Mouse (Mus musculus): Measurements from ENCODE around the gene Prkra. TPM values are rescaled to one million over a fixed set of nuclear protein-coding genes. Genes with fewer than 3 reads are reported as not detected.

Prkra gene
- total and polyA plus RNA-seq, 2 experiments from 2014 or later: 82.9 to 105 TPM

GRCm38 (mm10) chr2:76658551-76658950, 10.7 kb upstream of the Prkra start:
- 76% methylated on average over 13 of the region's 13 CpGs for WGBS
- H3K9me3 ChIP-seq (ENCODE audit: low read length): no peaks in the 10 kb centered on the region
- no peaks in the 10 kb centered on the region for H3K4me1 ChIP-seq (ENCODE audit: insufficient read depth, low read length)
- H3K4me3 ChIP-seq (ENCODE audit: low read length): no peak overlapping the region
- no peak for ATAC-seq
- TF ChIP-seq CTCF (IDR thresholded peaks at IDR 0.05; ENCODE audit: low read depth): no peak
- DNase-seq (ENCODE audit: low spot score): no peak
- H3K27me3 ChIP-seq (ENCODE audit: insufficient read depth, low read length): no peaks in the 10 kb centered on the region
- H3K27ac ChIP-seq: no peak overlapping the region
- no peak overlapping the region for H3K4me2 ChIP-seq (ENCODE audit: low read depth, low read length)
- no peak overlapping the region for H3K9ac ChIP-seq (replicated peaks; ENCODE audit: low read length)
- H3K36me3 ChIP-seq (ENCODE audit: insufficient read depth, low read length): no peaks in the 10 kb centered on the region

DNA sequence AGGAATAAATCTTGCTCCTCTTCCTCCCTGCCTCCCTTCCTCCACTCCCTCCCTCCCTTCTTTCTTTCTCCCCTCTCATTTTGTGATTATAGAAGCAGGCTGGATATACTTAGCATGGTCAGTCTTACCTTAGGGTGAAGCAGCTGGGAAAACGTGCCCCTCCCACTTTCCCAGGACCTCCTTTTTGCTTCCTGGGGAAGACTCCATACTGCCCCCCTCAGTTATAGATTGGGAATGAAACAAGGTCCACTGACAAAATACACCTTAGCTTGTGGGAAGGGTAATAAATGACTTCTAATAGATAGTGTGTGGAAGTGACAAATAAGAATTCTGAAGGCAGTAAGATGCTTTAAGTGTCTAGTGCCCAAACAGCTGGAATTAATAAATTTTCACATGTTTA, 8.2 kb upstream of the Prkra start:
- no peaks in the 10 kb centered on the region for H3K27me3 ChIP-seq (ENCODE audit: insufficient read depth, low read length)
- TF ChIP-seq CTCF (IDR thresholded peaks at IDR 0.05; ENCODE audit: low read depth): peak; percentile 31; the same call in 1 of the 2 replicates
- DNase-seq (ENCODE audit: low spot score) (no peak), ATAC-seq (0 out of 2 replicates have a peak, but pooled peaks have one; percentile 34)
- H3K9ac ChIP-seq (replicated peaks; ENCODE audit: low read length): no peak overlapping the region
- no peaks in the 10 kb centered on the region for H3K4me1 ChIP-seq (ENCODE audit: insufficient read depth, low read length)
- H3K27ac ChIP-seq: no peak overlapping the region
- H3K4me3 ChIP-seq (ENCODE audit: low read length): no peak overlapping the region
- no peak overlapping the region for H3K4me2 ChIP-seq (ENCODE audit: low read depth, low read length)
- H3K9me3 ChIP-seq (ENCODE audit: low read length): no peaks in the 10 kb centered on the region
- H3K36me3 ChIP-seq (ENCODE audit: insufficient read depth, low read length): no peaks in the 10 kb centered on the region
- 6% methylated on average over 1 of the region's 1 CpGs for WGBS

DNA sequence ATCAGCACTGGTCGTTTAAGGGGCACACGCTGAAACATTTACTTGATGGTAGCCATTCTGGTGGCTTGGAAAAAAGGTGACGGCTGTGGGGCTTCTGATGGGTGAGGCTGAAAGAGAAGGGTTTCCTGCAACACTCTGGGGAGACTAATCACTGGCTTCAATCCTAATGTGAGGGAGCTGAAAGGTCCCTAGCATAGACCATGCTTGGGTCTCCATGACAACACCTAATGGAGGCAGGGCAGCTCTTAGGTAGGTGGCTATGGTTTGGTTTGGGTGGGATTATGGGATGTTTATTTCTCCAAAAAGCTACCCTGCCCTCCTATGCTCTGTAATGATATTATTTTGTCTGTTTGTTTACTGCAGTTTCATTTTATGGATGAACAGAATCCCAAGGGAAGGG, 7.6 kb upstream of the Prkra start:
- Histone ChIP-seq H3K27me3 (ENCODE audit: insufficient read depth, low read length) (no peaks in the 10 kb centered on the region), H3K4me2 (ENCODE audit: low read depth, low read length) (no peak overlapping the region), H3K9me3 (ENCODE audit: low read length) (no peaks in the 10 kb centered on the region), H3K27ac (no peak overlapping the region), H3K4me3 (ENCODE audit: low read length) (no peak overlapping the region), H3K9ac (replicated peaks; ENCODE audit: low read length) (no peak overlapping the region), H3K4me1 (ENCODE audit: insufficient read depth, low read length) (no peaks in the 10 kb centered on the region), H3K36me3 (ENCODE audit: insufficient read depth, low read length) (no peaks in the 10 kb centered on the region)
- ATAC-seq (peak; percentile 34; the same call in 1 of the 2 replicates), DNase-seq (ENCODE audit: low spot score) (no peak)
- TF ChIP-seq CTCF (IDR thresholded peaks at IDR 0.05; ENCODE audit: low read depth): no peak
- 73% methylated on average over 3 of the region's 3 CpGs for WGBS

DNA sequence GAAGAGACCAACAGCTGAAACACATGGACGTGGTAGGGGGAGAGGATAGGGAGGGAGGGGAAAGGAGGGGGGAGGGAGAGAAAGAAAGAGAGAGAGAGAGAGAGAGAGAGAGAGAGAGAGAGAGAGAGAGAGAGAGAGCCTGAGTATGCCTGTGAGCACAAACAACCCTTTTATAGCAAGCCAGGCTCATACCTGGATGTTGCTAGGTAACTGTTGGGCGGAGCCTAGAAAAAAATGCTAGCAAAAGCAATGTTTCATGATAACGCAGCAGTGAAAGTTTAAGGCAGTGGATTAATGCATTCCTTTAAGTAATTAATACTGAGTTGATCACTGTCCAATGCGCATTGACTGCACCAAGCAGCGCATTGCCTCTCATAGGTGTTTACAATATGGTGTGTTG, 6.8 kb upstream of the Prkra start:
- WGBS: 74% methylated on average over 5 of the region's 5 CpGs
- no peak for TF ChIP-seq CTCF (IDR thresholded peaks at IDR 0.05; ENCODE audit: low read depth)

DNA sequence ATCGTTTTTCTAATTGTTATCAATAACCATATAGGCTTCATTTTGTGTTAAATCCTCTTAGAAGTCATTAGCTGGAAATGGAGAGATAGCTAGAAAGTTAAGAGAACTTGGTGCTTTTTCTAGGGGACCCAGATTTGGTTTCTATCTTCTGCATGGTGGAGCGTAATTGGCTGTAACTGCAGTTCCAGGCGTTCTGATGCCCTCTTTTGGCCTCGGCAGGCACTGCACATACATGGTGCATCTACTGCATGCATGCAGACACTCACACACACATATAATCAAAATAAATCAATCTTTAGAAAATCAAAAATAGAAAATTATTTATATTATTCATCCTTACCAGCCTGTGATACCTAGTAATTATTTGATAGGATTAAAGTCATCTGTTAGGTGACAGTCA, 5.3 kb upstream of the Prkra start:
- Histone ChIP-seq H3K27me3 (ENCODE audit: insufficient read depth, low read length) (no peaks in the 10 kb centered on the region), H3K27ac (no peak overlapping the region), H3K4me1 (ENCODE audit: insufficient read depth, low read length) (peaks cover 6% of the 10 kb centered on the region; the same call in 1 of the 2 replicates), H3K36me3 (ENCODE audit: insufficient read depth, low read length) (no peaks in the 10 kb centered on the region), H3K9ac (replicated peaks; ENCODE audit: low read length) (no peak overlapping the region), H3K4me2 (ENCODE audit: low read depth, low read length) (no peak overlapping the region), H3K9me3 (ENCODE audit: low read length) (no peaks in the 10 kb centered on the region), H3K4me3 (ENCODE audit: low read length) (no peak overlapping the region)
- TF ChIP-seq CTCF (IDR thresholded peaks at IDR 0.05; ENCODE audit: low read depth): 0 out of 2 replicates have a peak, but pooled peaks have one; percentile 10
- no peak for DNase-seq (ENCODE audit: low spot score)
- WGBS: 93% methylated on average over 4 of the region's 4 CpGs
- ATAC-seq: no peak

More for the DNA sequence above, 6.8 kb upstream of the Prkra start:
- H3K4me3 ChIP-seq (ENCODE audit: low read length): no peak overlapping the region
- no peak overlapping the region for H3K9ac ChIP-seq (replicated peaks; ENCODE audit: low read length)
- no peak overlapping the region for H3K27ac ChIP-seq
- no peaks in the 10 kb centered on the region for H3K27me3 ChIP-seq (ENCODE audit: insufficient read depth, low read length)
- ATAC-seq (no peak), DNase-seq (ENCODE audit: low spot score) (no peak)
- no peak overlapping the region for H3K4me2 ChIP-seq (ENCODE audit: low read depth, low read length)
- H3K36me3 ChIP-seq (ENCODE audit: insufficient read depth, low read length): no peaks in the 10 kb centered on the region
- H3K4me1 ChIP-seq (ENCODE audit: insufficient read depth, low read length): no peaks in the 10 kb centered on the region
- H3K9me3 ChIP-seq (ENCODE audit: low read length): no peaks in the 10 kb centered on the region

DNA sequence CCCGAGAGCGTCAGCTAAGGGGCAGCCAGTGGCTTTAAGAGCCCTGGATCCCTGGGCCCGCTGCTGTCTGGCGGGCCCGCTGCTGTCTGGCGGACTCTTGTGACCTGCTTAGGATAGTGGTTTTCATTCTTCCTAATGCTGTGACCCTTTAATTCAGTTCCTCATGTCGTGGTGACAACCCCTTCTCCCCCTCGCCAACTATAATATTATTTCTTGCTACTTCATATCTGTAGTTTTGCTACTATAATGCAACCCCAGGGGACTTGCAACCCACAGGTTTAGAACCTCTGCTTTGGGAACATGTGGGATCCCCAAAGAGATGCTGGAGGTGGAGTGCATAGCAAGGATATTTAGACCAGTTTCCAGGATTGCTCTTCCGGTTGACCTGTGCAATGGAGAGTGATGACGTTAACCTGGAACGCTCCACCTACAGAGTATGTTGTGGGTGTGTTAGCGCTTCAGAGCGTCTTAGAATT, 889 bp upstream of the Prkra start:
- WGBS: 32% methylated on average over 13 of the region's 13 CpGs
- H3K4me2 ChIP-seq (ENCODE audit: low read depth, low read length): peak overlapping the region; percentile 67
- no peak for TF ChIP-seq CTCF (IDR thresholded peaks at IDR 0.05; ENCODE audit: low read depth)
- no peaks in the 10 kb centered on the region for H3K9me3 ChIP-seq (ENCODE audit: low read length)
- no peaks in the 10 kb centered on the region for H3K27me3 ChIP-seq (ENCODE audit: insufficient read depth, low read length)
- DNase-seq (ENCODE audit: low spot score) (peak; percentile 39), ATAC-seq (peak; percentile 27)
- H3K27ac ChIP-seq: peak overlapping the region; percentile 92
- H3K36me3 ChIP-seq (ENCODE audit: insufficient read depth, low read length): no peaks in the 10 kb centered on the region
- H3K9ac ChIP-seq (replicated peaks; ENCODE audit: low read length): peak overlapping the region; percentile 83
- peaks cover 14% of the 10 kb centered on the region for H3K4me1 ChIP-seq (ENCODE audit: insufficient read depth, low read length)
- H3K4me3 ChIP-seq (ENCODE audit: low read length): peak overlapping the region; percentile 77

DNA sequence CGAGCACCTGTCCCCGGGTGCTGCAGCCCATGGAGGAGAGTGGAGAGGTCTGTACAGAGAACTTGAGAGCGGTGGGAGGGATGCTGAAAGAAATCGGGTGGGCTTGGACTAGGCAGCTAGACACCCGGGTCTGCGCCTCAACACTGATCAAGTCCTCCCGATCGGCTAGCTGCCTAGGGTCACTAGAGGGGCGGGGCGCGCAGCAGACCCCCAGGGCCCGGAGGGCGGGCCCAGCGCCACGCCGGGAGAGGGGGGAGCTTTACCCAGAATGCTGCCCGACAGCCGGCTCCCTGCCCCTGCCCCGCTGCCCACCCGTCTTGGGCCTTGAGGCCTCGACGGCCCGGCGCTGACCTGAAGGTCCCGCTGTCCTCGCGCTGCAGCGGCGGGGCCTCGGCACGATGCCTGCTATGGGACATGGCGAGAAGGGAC, 360 bp downstream of the Prkra start:
- peaks cover 14% of the 10 kb centered on the region for H3K4me1 ChIP-seq (ENCODE audit: insufficient read depth, low read length)
- peak overlapping the region; percentile 83 for H3K9ac ChIP-seq (replicated peaks; ENCODE audit: low read length)
- ATAC-seq (peak; percentile 62), DNase-seq (ENCODE audit: low spot score) (peak; percentile 72)
- WGBS: under 1% methylated on average over 31 of the region's 32 CpGs
- no peaks in the 10 kb centered on the region for H3K9me3 ChIP-seq (ENCODE audit: low read length)
- H3K27me3 ChIP-seq (ENCODE audit: insufficient read depth, low read length): no peaks in the 10 kb centered on the region
- H3K4me3 ChIP-seq (ENCODE audit: low read length): peak overlapping the region; percentile 77
- TF ChIP-seq CTCF (IDR thresholded peaks at IDR 0.05; ENCODE audit: low read depth): no peak
- H3K4me2 ChIP-seq (ENCODE audit: low read depth, low read length): peak overlapping the region; percentile 67
- peak overlapping the region; percentile 92 for H3K27ac ChIP-seq
- peaks cover 5% of the 10 kb centered on the region; the same call in 1 of the 2 replicates for H3K36me3 ChIP-seq (ENCODE audit: insufficient read depth, low read length)
